Mouse (Mus musculus) kidney, postnatal 0 days (tissue): Measurements from ENCODE around the gene Naip6. TPM values are rescaled to one million over a fixed set of nuclear protein-coding genes. Genes with fewer than 3 reads are reported as not detected.
"Not testable (repeated sequence)": the region's sequence is repeated elsewhere in the genome, so short reads cannot be mapped to it uniquely, and the experiment has no call there.

Source experiments
- ATAC-seq: fragments of 200-750 bp; cut with Nextera tagmentation; replicated peaks from 2 replicates; pipeline ENCODE4 v1.8.0; 2017; ENCODE audit warnings: low read depth, moderate number of reproducible peaks, moderate TSS enrichment, moderate library complexity; ENCODE audit not compliant: low FRiP score
- DNase-seq: peaks from one replicate; pipeline ENCODE4 v3.0.0-alpha.2; 2016; ENCODE audit warnings: low spot score
- H3K27ac ChIP-seq: fragments of 300-500 bp; sonication (generic); 2 replicates; pipeline ENCODE4 v1.5.1; 2014; ENCODE audit warnings: mild to moderate bottlenecking
- H3K27me3 ChIP-seq: fragments of 300-500 bp; sonication (generic); 2 replicates; pipeline ENCODE4 v1.6.1; 2014; ENCODE audit warnings: low read length, mixed read lengths; ENCODE audit not compliant: insufficient read depth
- H3K36me3 ChIP-seq: fragments of 300-500 bp; sonication (generic); 2 replicates; pipeline ENCODE4 v1.6.1; 2014; ENCODE audit warnings: low read length, mixed read lengths; ENCODE audit not compliant: insufficient read depth
- H3K4me1 ChIP-seq: fragments of 300-500 bp; sonication (generic); replicated peaks from 2 replicates; pipeline ENCODE4 v1.6.1; 2014; ENCODE audit warnings: antibody characterized with exemption, low read length, mixed read lengths; ENCODE audit not compliant: insufficient read depth
- H3K4me2 ChIP-seq: fragments of 300-500 bp; sonication (generic); 2 replicates; pipeline ENCODE4 v1.6.1; 2014; ENCODE audit warnings: mild to moderate bottlenecking, low read length, moderate library complexity, mixed read lengths
- H3K4me3 ChIP-seq: fragments of 300-500 bp; sonication (generic); replicated peaks from 2 replicates; pipeline ENCODE4 v1.5.1; 2014; ENCODE audit warnings: low read depth, low read length
- H3K9ac ChIP-seq: fragments of 300-500 bp; sonication (generic); 2 replicates; pipeline ENCODE4 v1.6.1; 2014; ENCODE audit warnings: low read depth, low read length
- H3K9me3 ChIP-seq: fragments of 300-500 bp; sonication (generic); replicated peaks from 2 replicates; pipeline ENCODE4 v1.6.1; 2016; ENCODE audit warnings: low read length, inconsistent platforms, mixed read lengths
- CTCF ChIP-seq: IDR thresholded peaks from 2 replicates; pipeline ENCODE4 v1.5.1; 2016; ENCODE audit warnings: antibody characterized with exemption, low read depth, mild to moderate bottlenecking, moderate library complexity
- WGBS: fragments of 180-500 bp; shearing (Covaris S2); extraction: QIAGEN DNeasy Blood & Tissue Kit; methylation state at CpG from one replicate; pipeline ENCODE4 v1.1.7; 2014; 5-methylcytosine and 5-hydroxymethylcytosine counted together
- polyA plus RNA-seq: library from polyadenylated mRNA; unstranded; fragments of >200 nt; fragmentation: Nextera tagmentation; extraction: Ambion mirVana; gene quantifications from 2 replicates; pipeline ENCODE4 v1.2.1, GENCODE M21; 2015

The Naip6 gene
- 0.18 and 0.19 TPM in 2 replicates for polyA plus RNA-seq

DNA sequence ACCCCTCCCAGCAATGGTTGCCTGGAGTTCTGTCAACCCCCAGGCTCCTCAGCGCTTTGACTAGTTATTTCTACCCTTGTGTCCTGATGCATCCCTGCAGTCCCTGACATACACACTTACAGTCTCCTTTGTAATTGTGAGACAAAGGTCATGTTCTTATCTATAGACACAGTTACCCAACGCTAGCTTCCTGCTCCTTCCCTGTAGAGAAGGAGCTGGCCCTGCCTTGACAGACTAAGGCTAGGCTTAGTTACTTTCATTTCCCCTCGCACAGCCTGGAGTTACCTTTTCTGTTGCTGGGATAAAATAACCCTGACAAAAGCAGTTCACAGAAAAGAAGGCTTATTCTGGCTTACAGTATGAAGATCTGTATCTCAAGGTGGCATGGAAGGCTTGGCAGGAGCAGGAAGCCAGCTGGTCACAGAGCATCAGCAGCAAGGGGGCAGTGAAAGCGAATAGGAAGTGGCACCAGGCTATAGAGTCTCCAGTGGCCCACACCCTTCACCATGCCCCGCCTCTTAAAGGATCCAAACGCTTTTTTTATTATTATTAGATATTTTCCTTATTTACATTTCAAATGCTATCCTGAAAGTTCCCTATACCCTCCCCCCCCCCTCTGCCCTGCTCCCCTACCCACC, at the start of gene Naip6:
TSS of gene Naip6 (minus strand) at position 419 of the 638 bp plus-strand sequence.
- DNase-seq, H3K4me3 ChIP-seq, H3K27ac ChIP-seq, H3K27me3 ChIP-seq, H3K36me3 ChIP-seq, H3K4me2 ChIP-seq, H3K4me1 ChIP-seq, ATAC-seq, H3K9ac ChIP-seq, H3K9me3 ChIP-seq: not testable (repeated sequence)
- 76% methylated on average over 5 of the region's 6 CpGs for WGBS

DNA sequence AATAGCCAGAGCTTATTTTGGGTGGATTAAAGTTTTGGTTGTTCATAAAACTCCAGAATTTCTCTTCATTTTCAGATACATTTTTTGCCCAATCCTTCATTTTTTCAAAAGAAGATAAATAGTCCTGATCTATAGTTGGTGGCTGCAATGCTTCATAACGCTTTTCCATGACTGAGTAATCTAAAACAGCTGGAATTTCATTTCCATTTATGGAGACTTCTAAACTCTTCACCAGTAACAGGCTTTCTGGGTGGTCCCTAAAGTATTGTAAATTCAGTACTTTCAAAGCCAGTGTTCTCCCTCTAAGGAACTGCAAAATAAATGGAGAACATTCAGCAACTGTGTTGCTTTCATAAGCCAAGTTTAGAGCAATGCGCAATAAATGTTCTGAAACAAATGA, 34.8 kb upstream of the Naip6 start:
- not testable (repeated sequence) for H3K9me3 ChIP-seq, H3K9ac ChIP-seq, H3K4me3 ChIP-seq, H3K27me3 ChIP-seq, H3K4me1 ChIP-seq, ATAC-seq, H3K4me2 ChIP-seq, H3K36me3 ChIP-seq
- 65% methylated on average over 2 of the region's 2 CpGs for WGBS
- peak; percentile 76 for DNase-seq
- H3K27ac ChIP-seq, result peak overlapping the region; percentile 57; the same call in 1 of the 2 replicates

DNA sequence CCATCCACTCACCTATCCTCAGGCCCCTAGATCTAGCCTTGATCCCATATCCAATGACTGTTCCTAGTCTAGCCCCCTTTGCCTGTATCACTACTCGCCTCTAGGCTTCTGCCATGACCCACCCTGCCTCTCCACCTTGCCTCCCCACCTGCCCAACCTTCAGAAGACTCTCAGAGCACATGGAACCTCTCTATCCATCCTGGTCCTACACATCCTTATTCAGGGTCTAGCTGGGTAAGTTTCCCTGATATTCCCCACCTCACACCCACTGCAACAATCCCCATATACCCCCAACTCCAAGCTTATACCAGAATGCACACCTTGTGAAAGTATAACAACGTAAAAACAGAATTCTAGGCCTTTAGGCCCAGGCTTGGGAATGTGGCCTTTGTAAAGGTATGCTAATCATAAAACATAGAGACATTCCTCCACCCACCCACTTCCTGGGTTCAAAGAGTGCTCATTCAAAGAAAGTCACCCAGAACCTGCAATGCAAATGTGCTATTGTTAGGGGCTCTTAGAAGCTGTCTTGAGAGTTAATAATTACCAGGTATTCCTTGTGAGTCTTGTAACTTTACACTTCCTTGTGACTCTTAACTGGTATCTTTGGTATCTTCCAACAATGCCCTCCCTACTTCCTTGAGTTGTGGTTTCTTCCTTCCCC, 32.2 kb upstream of the Naip6 start:
- not testable (repeated sequence) for H3K4me1 ChIP-seq, H3K4me3 ChIP-seq, H3K36me3 ChIP-seq, ATAC-seq, DNase-seq, H3K4me2 ChIP-seq, H3K9me3 ChIP-seq, H3K27ac ChIP-seq, H3K9ac ChIP-seq, H3K27me3 ChIP-seq
- 64% methylated on average over 1 of the region's 2 CpGs for WGBS

DNA sequence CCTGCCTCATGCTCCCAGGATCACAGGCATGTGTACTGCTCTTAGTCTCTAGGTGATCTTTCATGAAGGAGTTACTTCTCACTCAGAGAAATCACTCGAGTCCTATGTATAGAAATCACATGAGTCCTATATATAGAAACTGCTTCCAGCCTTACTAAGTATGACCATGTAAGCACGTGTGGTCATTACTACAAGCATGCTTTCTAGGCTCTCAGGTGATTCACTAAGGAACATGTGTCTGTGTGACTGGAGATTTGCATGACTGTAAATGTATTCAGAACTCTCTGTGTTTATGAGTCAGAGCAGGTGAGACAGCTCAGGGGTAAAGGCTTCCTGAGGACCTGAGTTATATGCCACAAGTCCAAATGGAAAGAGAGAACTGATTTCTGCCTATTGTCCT, 24.3 kb upstream of the Naip6 start:
- Histone ChIP-seq H3K4me1 (no peaks in the 10 kb centered on the region), H3K27me3 (no peaks in the 10 kb centered on the region), H3K4me3 (no peak overlapping the region), H3K9ac (no peak overlapping the region), H3K27ac (no peak overlapping the region), H3K9me3 (no peaks in the 10 kb centered on the region), H3K36me3 (no peaks in the 10 kb centered on the region), H3K4me2 (no peak overlapping the region)
- TF ChIP-seq CTCF, result no peak
- DNase-seq, result no peak
- WGBS, result 74% methylated on average over 2 of the region's 2 CpGs
- no peak for ATAC-seq

DNA sequence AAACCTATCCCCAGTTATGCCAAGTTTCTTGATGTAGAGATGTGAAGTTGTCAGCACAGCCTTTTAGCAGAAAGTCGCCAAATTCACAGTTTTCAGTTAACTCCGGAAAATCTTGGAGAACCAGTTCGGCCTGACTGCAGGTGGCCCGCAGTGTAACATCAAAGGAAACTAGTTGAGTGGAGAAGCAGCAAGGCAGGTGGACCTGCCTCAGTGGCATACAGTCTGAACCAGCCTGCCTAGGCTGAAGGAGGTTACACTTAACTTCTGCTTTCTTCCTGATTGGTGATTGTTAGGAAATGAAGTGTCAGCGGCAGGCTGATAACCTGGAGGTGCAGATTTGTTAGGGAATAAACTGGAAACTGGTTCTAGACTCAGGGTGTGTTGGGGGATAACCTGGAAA, 14.3 kb upstream of the Naip6 start:
- not testable (repeated sequence) for H3K27ac ChIP-seq, H3K4me1 ChIP-seq
- 41% methylated on average over 5 of the region's 5 CpGs for WGBS

DNA sequence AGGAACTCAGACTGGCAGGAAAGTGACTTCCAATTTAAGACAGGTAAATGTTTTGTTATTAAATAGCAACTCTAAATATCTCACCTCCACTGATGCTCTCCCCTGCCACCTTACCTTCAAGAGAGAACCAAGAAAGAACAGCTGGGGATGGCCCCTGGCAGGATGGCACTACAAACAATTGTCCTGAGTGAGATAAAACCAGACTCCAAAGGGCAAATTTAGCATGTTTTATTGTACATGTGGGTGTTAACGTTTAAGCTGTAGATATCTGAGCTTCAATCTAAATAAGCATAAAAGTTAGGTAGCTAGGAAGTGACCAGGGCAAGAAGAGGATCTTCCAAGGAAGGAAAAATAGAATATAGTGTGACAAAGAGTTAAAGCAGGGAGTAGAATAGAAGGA, 11.4 kb upstream of the Naip6 start:
- H3K27ac ChIP-seq, result not testable (repeated sequence)

More for the DNA sequence above, 14.3 kb upstream of the Naip6 start:
- not testable (repeated sequence) for H3K9me3 ChIP-seq, H3K36me3 ChIP-seq, H3K4me2 ChIP-seq, H3K27me3 ChIP-seq, ATAC-seq, DNase-seq, H3K4me3 ChIP-seq, H3K9ac ChIP-seq

DNA sequence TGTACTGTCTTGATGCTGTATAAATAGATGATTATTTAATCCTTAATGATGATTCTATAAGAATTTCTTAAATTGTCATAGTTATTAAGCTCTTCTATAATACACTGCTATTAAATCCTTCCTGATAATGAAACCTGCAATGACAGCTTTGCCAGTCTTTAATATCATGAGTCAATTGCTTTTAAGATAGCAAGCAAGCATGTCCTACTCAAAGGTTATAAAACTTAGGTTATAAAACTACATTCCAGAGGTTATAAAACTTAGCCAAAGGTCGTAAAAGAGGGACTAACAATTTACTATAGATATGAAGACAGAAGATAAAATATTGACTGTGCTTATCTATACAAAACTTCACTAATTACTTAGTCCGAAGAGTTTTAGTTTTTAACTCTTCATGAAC, 10.6 kb upstream of the Naip6 start:
- H3K27me3 ChIP-seq, H3K4me3 ChIP-seq, H3K27ac ChIP-seq, H3K36me3 ChIP-seq, DNase-seq, H3K9me3 ChIP-seq, H3K4me1 ChIP-seq, H3K4me2 ChIP-seq, H3K9ac ChIP-seq, ATAC-seq: not testable (repeated sequence)
- whole genome bisulfite sequencing, result 51% methylated on average over 2 of the region's 2 CpGs

More for the DNA sequence above, 11.4 kb upstream of the Naip6 start:
- H3K27me3 ChIP-seq, H3K4me2 ChIP-seq, H3K9ac ChIP-seq, ATAC-seq, H3K4me1 ChIP-seq, H3K4me3 ChIP-seq, DNase-seq, H3K36me3 ChIP-seq, H3K9me3 ChIP-seq: not testable (repeated sequence)
- 5% methylated on average over 1 of the region's 1 CpGs for WGBS

DNA sequence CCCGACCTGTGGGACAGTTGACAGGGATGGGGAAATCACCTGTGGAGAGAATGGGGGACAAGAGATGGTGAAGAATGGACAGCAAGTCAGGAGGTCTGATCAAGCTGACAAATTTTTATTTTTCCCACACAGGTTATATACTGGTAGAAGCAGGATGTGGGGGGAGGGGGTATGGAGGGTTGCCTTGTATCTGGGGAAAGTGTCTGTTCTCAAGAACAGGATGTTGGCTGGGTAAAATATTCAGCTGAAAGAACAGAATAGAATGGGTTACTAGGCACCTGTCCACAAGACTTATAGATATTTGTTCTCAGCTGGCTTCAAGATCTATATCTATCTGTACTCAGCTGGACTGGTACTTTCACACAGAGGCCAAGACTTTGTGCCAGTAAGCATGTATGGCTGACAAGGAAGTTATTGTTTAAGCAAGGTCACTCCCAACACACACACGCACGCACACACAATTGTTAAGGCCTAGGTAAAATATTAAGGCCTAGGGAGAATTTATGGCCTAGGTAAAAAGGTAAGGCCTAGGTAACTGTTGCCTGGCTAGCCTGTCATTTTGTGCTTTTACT, 4.9 kb upstream of the Naip6 start:
- 78% methylated on average over 3 of the region's 3 CpGs for WGBS
- ATAC-seq, H3K27ac ChIP-seq: not testable (repeated sequence)

More for the DNA sequence above, 4.9 kb upstream of the Naip6 start:
- not testable (repeated sequence) for H3K27me3 ChIP-seq, H3K36me3 ChIP-seq, H3K9me3 ChIP-seq, H3K9ac ChIP-seq, H3K4me2 ChIP-seq, H3K4me3 ChIP-seq, DNase-seq, H3K4me1 ChIP-seq
